Mouse (Mus musculus) left cerebral cortex, postnatal 10 days (tissue): ENCODE results near the gene Trim58. TPM values are rescaled to one million over a fixed set of nuclear protein-coding genes. Genes with fewer than 3 reads are reported as not detected.

Experiments
- DNase-seq, 2 experiments: peaks; one replicate each; pipeline ENCODE4 v3.0.0; 2021 to 2022; ENCODE audit warnings: low spot score in 2 of 2, mixed read lengths in 1 of 2; ENCODE audit errors: extremely low spot score in 1 of 2
- intact Hi-C: fragments of 180-260 bp; cut with DNase I; formaldehyde crosslinking; loops from one replicate; pipeline ENCODE4 v1.15.1; 2025
- total RNA-seq, 2 experiments: library from RNA; stranded (reverse); gene quantifications; 2 replicates each; pipeline ENCODE4 v1.2.3; 2021

Gene Trim58
- total RNA-seq, 2 experiments from 2014 or later = 0.20 TPM; not detected in 1

DNA sequence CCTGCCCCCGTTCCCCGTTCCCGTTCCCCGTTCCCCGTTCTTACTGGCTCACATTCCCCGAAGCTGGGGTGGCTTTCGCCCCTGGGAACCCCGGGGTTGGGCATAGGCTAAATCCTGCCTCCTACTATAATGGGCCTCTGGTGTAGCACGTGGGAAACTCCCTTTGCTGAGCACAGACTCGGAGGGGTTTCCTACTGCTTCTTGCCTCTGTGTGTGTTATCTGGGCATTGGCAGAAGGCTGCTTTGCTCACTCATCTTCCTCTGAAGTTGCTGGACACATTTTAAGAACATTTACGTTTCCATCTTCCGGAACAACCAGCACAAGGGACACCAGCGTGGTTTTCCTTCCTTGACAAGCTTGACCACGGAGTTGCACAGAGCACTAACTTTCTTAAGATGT, 792 bp downstream of the Trim58 start:
- DNase-seq = no peak
- intact Hi-C loops = no loop called here

DNA sequence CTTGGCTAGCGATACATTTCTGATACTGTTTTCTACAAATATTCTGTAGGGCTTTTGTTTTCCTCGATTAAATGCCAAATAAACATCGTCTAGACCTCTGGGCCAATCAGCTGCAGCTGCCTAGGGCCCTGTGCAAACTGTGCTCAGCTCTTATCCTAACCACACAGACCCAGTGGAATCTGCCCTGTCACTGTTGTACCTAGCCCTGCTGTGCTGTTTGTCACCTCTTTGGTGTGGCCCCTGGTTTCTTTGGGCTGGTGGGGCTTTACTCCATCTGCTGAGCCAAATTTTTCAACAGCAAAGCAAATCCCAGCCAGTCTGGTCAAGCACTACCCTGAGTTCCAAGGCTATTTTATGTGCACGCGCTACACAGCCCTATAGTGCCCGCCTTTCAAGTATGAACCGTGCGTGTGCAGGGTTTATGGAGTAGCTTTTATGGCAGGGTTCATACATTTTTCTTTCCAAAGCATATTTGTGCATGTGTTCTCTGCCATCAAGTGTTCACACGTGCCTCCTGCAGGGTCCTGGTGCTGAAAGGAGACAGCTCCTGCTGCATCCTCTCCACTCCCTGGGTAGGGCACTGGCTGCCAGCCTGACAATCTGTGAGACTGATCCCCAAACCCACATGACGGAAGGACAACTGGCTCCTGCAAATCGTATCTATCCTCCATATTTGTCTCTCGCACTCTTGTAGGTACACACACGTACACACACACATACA, 1.5 kb downstream of the Trim58 start:
- no peak for DNase-seq
- intact Hi-C loops = no loop called here

DNA sequence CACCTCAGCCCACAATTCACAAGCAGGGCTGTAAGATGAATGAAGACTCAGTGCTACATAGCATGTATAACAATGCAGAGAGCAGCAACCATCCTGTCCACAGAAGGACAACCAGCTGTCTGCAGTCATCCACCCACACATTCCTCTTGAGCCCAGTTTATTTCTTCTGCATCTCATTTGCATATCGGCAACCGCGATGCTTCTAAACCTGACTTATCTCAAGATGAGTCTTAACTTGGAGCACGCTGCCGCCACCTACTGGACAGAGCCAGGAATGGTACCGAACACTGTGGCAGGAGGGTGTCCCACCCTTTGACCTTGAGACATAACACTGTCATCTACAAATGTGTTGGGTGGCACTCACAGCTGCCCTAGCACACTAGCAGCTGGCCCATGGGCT, 3.1 kb downstream of the Trim58 start:
- intact Hi-C loops = no loop called here
- peak in 1 of 2 experiments; percentile 42 for DNase-seq

DNA sequence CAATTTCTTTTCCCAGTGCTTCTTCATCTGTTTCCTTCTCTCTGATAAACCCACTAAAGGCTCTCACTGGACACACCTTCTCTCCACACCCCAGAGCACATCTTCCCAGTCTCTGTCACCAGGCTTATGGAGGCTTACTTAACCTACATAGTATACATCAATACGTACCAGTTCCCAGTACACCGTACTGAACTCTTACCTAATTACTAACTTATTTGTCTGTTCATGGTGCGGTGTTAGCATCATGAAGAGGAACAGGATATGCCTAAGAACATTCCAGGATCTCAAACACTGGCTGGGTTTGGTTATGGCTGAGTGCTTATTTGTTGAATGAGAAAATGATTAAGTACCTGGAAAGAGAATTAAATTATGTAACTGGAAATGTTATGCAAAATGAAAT, 14.9 kb downstream of the Trim58 start:
- intact Hi-C loops = no loop called here
- DNase-seq = no peak

DNA sequence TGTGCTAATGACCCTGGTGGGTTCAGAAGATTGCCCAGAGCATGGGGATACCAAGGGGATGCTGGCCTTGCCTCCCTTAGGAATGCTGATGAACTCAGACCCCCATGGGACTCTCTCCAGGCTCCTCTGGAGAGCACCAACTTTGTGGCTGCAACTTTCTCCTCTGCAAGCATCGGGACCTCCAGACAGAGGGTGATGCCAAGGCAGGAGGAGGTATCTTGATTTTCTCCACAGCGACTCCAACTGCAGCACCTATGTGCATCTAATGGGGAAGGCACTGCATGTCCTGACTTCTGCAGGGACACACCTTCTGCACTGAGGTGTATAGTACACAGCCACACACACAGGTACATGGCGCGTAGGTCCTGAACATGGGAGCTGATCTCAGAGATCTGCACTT, 18.3 kb downstream of the Trim58 start, which contains the start of gene Olfr322:
Gene Olfr322, plus strand, starts transcription at position 187 of the 400 bp plus-strand sequence.
- intact Hi-C loops = no loop called here
- no peak for DNase-seq

DNA sequence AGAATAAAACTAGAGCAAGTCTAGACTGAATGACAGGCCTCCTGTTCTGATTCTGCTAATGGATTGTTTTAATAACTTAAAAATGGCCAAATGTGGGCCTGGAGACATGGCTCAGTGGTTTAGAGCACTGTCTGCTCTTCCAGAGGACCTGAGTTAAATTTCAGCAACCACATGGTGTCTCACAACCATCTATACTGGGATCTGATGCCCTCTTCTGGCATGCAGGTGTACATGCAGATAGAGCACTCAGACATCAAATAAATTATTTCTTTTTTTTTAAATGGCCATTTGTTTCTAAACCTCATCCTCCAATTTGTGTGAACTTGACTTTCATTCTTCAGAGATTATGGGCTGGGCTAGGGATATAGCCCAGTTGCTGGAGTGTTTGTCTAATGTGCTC, 29.0 kb downstream of the Trim58 start:
- intact Hi-C loops = no loop called here
- DNase-seq = no peak

DNA sequence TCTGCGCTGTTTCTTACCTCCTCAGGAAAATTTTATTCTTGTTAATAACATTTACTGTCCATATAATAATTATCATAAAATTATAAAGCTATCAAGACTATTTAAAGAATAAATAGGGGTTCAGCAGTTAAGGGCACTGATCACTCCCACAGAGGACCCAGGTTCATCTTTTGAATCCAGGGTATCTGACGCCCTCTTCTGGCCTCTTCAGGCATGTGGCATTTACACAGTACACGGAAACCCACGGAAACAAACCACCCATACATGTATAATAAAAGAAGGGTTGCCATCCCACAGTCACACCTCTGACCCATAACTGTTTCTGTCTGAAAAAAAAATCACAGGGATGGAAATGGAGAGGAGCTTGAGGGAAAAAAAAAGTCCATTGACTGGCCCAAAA, 31.6 kb downstream of the Trim58 start:
- no peak for DNase-seq
- intact Hi-C loops = no loop called here

DNA sequence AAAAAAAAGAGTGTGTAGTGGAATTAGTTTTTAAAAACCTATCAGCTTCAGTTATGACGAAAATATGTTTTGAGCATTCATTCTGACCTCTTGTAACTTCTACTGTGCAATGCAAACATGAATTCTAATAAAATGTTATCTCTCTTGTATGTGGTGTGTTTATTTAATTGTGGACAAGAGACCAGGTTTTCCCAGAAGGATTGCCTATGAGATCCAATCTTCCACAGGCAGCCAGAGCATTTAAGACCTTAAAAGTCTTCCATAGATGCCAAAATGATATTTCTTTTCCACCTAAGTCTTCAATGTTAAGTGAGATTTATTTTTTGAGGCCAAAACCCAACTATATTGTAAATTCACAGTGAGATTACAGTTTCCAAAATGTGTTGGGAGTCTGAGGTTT, 40.5 kb downstream of the Trim58 start, which contains the start of gene Olfr320:
Gene Olfr320, plus strand, starts transcription at position 301 of the 400 bp plus-strand sequence.
- no peak for DNase-seq
- intact Hi-C loops = no loop called here

DNA sequence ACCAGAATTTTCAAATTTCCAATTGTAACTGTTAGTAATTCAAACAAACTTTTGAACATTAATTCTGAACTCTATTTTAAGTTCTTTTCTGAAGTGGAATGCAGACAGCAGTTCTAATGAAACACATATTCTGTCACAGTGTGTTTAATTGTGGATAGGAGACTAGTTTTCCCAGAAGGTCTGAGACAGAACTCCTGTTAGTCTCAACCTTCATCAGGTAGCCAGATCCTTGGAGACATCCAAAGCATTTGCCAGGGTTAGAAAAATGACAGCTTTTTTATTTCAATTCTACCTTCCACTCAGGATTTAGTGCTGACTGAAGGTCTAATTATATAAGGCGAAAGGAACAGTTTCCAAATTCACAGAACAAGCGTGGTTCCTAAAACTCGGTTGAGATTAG, 58.6 kb downstream of the Trim58 start, which contains the start of gene Olfr319:
Gene Olfr319, plus strand, starts transcription at position 301 of the 400 bp plus-strand sequence.
- DNase-seq = no peak
- intact Hi-C loops = no loop called here

Other genes starting within 250 kb of the Trim58 start
- gene 1810065E05Rik, start 219.4 kb upstream of the Trim58 start, total RNA-seq = not detected
- gene Gm12253, start 207.9 kb upstream of the Trim58 start, total RNA-seq = not detected
- gene Lypd9, start 187.5 kb upstream of the Trim58 start, total RNA-seq = not detected
- not detected for gene Olfr30, start 178.2 kb upstream of the Trim58 start, total RNA-seq
- gene Olfr332, start 147.9 kb upstream of the Trim58 start, total RNA-seq = not detected
- gene Olfr331, start 137.9 kb upstream of the Trim58 start, total RNA-seq = not detected
- not detected for gene Olfr330, start 105.6 kb upstream of the Trim58 start, total RNA-seq
- not detected for gene Olfr329-ps, start 94.0 kb upstream of the Trim58 start, total RNA-seq
- under 1 TPM in 1 of 2 experiments, not detected in 1; 0.11 TPM for gene Olfr328, start 84.8 kb upstream of the Trim58 start, total RNA-seq
- gene Olfr224, start 69.9 kb upstream of the Trim58 start, total RNA-seq = not detected
- not detected for gene Olfr325, start 62.7 kb upstream of the Trim58 start, total RNA-seq
- not detected for gene Olfr324, start 45.4 kb upstream of the Trim58 start, total RNA-seq
- not detected for gene 2210407C18Rik, start 24.4 kb upstream of the Trim58 start, total RNA-seq
- not detected for gene Olfr323, start 10.0 kb upstream of the Trim58 start, total RNA-seq
- not detected for gene Olfr322, start 18.3 kb downstream of the Trim58 start, total RNA-seq
- not detected for gene Olfr320, start 40.6 kb downstream of the Trim58 start, total RNA-seq
- gene Olfr319, start 58.7 kb downstream of the Trim58 start, total RNA-seq = not detected
- not detected for gene Olfr318, start 83.5 kb downstream of the Trim58 start, total RNA-seq
- under 1 TPM; 0.20 to 0.30 TPM for gene Olfr317, start 98.7 kb downstream of the Trim58 start, total RNA-seq
- under 1 TPM; 0.24 to 0.28 TPM for gene Olfr316, start 112.3 kb downstream of the Trim58 start, total RNA-seq
- not detected for gene Olfr315, start 132.7 kb downstream of the Trim58 start, total RNA-seq
- not detected for gene Olfr314, start 142.5 kb downstream of the Trim58 start, total RNA-seq
- gene Fam183b, start 161.5 kb downstream of the Trim58 start, total RNA-seq = 1 to 10 TPM; 1.2 to 2.2 TPM
- gene Olfr313, start 174.5 kb downstream of the Trim58 start, total RNA-seq = not detected
- gene Olfr312, start 188.8 kb downstream of the Trim58 start, total RNA-seq = not detected
- not detected for gene Olfr311, start 198.8 kb downstream of the Trim58 start, total RNA-seq
- 10 to 100 TPM; 17.5 to 18.7 TPM for gene Gm12258, start 206.7 kb downstream of the Trim58 start, total RNA-seq
- 10 to 100 TPM in 1 of 2 experiments, 1 to 10 TPM in 1; 8.8 to 11.0 TPM for gene 2810021J22Rik, start 226.8 kb downstream of the Trim58 start, total RNA-seq